Mouse (Mus musculus) thymus, adult 2 months (tissue): ENCODE results near the gene Slc45a1.

Experiments used
- CTCF ChIP-seq: fragments of 200-500 bp; IDR thresholded peaks from 2 replicates; pipeline ENCODE4 v1.5.1; 2012; ENCODE audit warnings: mild to moderate bottlenecking, control low read depth, low read length, moderate library complexity, borderline replicate concordance; ENCODE audit not compliant: control insufficient read depth, poor library complexity, insufficient read depth; ENCODE audit errors: extremely low read depth
- POLR2A ChIP-seq: fragments of 200-500 bp; IDR thresholded peaks from 2 replicates; pipeline ENCODE4 v1.6.1; 2012; ENCODE audit warnings: mild to moderate bottlenecking, low read length, control low read depth, moderate library complexity; ENCODE audit not compliant: control insufficient read depth, poor library complexity, insufficient read depth; ENCODE audit errors: extremely low read depth

- 0 out of 2 replicates have a peak, but pooled peaks have one; percentile 30 for TF ChIP-seq CTCF
- no peak for TF ChIP-seq POLR2A
These were observed 26.5 kb downstream of the Slc45a1 start for GRCm38 (mm10) chr4:150625425-150625824.
